Mouse (Mus musculus): ENCODE results near the gene Nup43. TPM values are rescaled to one million over a fixed set of nuclear protein-coding genes. Genes with fewer than 3 reads are reported as not detected.
A peak's percentile ranks its signal among the peaks of the same experiment; 100 is the strongest.
"Not testable (repeated sequence)": the region's sequence is repeated elsewhere in the genome, so short reads cannot be mapped to it uniquely, and the experiment has no call there.

Gene Nup43
- total RNA-seq (2021): 10 to 100 TPM; 16.2 to 16.3 TPM
- long read RNA-seq, experiment 1, transcript Nup43-201 (8 exons, 1,286 nt): major isoform, 15 of 17 reads
- long read RNA-seq, experiment 1, partial matches to known transcripts: 1 of 17 reads
- long read RNA-seq, experiment 1, other reads (novel, unspliced or antisense): 1 of 17 reads
- long read RNA-seq, experiment 2, transcript Nup43-201 (8 exons, 1,286 nt): major isoform, 10 of 16 reads
- long read RNA-seq, experiment 2, partial matches to known transcripts: 1 of 16 reads
- long read RNA-seq, experiment 2, other reads (novel, unspliced or antisense): 2 of 16 reads

GRCm38 (mm10) chr10:7667342-7667802, at the start of gene Nup43:
TSS of gene Nup43 (plus strand) at chr10:7667503.
- DNase-seq (ENCODE audit: low spot score in 2 of 2): peak; percentile 77 to 78

- not testable (repeated sequence) for DNase-seq (ENCODE audit: low spot score in 2 of 2)
These were observed 49.7 kb upstream of the Nup43 start for GRCm38 (mm10) chr10:7617556-7617955.

- DNase-seq (ENCODE audit: low spot score in 2 of 2): no peak
These were observed 47.5 kb upstream of the Nup43 start for GRCm38 (mm10) chr10:7619821-7620241.

GRCm38 (mm10) chr10:7620723-7621122, 46.6 kb upstream of the Nup43 start:
- no peak for DNase-seq (ENCODE audit: low spot score in 2 of 2)

GRCm38 (mm10) chr10:7622378-7622777, 44.9 kb upstream of the Nup43 start:
- DNase-seq (ENCODE audit: low spot score in 2 of 2): no peak

- no peak for DNase-seq (ENCODE audit: low spot score in 2 of 2)
These were observed 43.3 kb upstream of the Nup43 start for GRCm38 (mm10) chr10:7623861-7624518.

GRCm38 (mm10) chr10:7629092-7629491, 38.2 kb upstream of the Nup43 start:
- DNase-seq (ENCODE audit: low spot score in 2 of 2): no peak

GRCm38 (mm10) chr10:7630286-7630685, 37.0 kb upstream of the Nup43 start:
- no peak for DNase-seq (ENCODE audit: low spot score in 2 of 2)

GRCm38 (mm10) chr10:7630951-7631720, 36.2 kb upstream of the Nup43 start:
- DNase-seq (ENCODE audit: low spot score in 2 of 2): no peak

GRCm38 (mm10) chr10:7640366-7640765, 26.9 kb upstream of the Nup43 start:
- DNase-seq (ENCODE audit: low spot score in 2 of 2): no peak

- DNase-seq (ENCODE audit: low spot score in 2 of 2): no peak
These were observed 21.4 kb upstream of the Nup43 start for GRCm38 (mm10) chr10:7645911-7646310.

GRCm38 (mm10) chr10:7649059-7649458, 18.2 kb upstream of the Nup43 start:
- DNase-seq (ENCODE audit: low spot score in 2 of 2): no peak

GRCm38 (mm10) chr10:7651057-7651456, 16.2 kb upstream of the Nup43 start:
- DNase-seq (ENCODE audit: low spot score in 2 of 2): no peak

- peak; percentile 6 to 66 for DNase-seq (ENCODE audit: low spot score in 2 of 2)
These were observed 4.7 kb upstream of the Nup43 start for GRCm38 (mm10) chr10:7662471-7663141.

GRCm38 (mm10) chr10:7663159-7664026, 3.9 kb upstream of the Nup43 start:
- DNase-seq (ENCODE audit: low spot score in 2 of 2): peak; percentile 86 to 88

GRCm38 (mm10) chr10:7664027-7664526, 3.2 kb upstream of the Nup43 start:
- DNase-seq (ENCODE audit: low spot score in 2 of 2): no peak

- DNase-seq (ENCODE audit: low spot score in 2 of 2): no peak
These were observed 2.4 kb upstream of the Nup43 start for GRCm38 (mm10) chr10:7664889-7665288.

- DNase-seq (ENCODE audit: low spot score in 2 of 2): no peak
These were observed 6.4 kb downstream of the Nup43 start for GRCm38 (mm10) chr10:7673673-7674072.

- DNase-seq (ENCODE audit: low spot score in 2 of 2): peak; percentile 84 to 85
These were observed 13.5 kb downstream of the Nup43 start, which contains the start of the genes Pcmt1 and Lats1 for GRCm38 (mm10) chr10:7680731-7681301. TSS of gene Pcmt1 (minus strand) at chr10:7681136. TSS of gene Lats1 (plus strand) at chr10:7681214.

Measured in adrenal gland, postnatal 4 days (tissue).